Mouse (Mus musculus) right cerebral cortex, adult 18-20 months (tissue): ENCODE data around the gene Mtfr2.

ENCODE experiments used
- DNase-seq: peaks from one replicate; pipeline ENCODE4 v3.0.0; 2022; ENCODE audit warnings: mixed read lengths

The Mtfr2 gene

DNA sequence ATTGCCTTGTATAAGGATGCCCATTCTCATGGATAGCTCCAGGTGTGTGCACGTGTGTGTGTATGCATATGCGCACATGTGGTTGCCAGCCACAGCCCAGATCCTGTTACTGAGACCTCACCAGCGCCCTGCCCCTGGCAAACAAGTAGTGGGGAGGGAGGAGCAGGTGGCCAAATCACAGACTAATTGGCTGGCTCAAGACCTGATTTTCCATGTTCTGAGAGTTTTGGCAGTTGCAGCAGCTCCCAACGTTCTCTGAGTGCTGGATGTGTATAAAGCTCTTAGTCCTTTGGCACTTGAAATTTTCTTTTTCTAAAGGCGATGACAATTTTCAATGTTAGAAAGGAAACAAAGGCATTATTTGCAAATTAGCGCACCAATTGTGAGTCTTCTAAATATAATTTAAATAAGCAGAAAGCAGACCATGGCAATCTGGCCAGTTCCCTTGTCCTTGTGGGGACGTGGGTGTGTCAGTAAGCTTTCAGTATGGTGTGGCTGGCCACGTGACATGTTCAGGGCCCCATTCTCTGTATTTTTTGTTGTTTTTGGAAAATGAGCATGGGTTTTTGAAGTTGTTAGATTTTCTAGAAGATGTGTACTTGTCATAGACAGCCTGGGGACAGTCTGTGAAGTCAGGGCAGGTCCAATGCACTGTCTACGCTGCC is 31.6 kb downstream of the Mtfr2 start:
- no peak for DNase-seq

- peak; percentile 29 for DNase-seq
Measured at GRCm38 (mm10) chr10:20380798-20381197, 33.2 kb downstream of the Mtfr2 start.

GRCm38 (mm10) chr10:20381352-20381751 is 33.8 kb downstream of the Mtfr2 start:
- no peak for DNase-seq

DNA sequence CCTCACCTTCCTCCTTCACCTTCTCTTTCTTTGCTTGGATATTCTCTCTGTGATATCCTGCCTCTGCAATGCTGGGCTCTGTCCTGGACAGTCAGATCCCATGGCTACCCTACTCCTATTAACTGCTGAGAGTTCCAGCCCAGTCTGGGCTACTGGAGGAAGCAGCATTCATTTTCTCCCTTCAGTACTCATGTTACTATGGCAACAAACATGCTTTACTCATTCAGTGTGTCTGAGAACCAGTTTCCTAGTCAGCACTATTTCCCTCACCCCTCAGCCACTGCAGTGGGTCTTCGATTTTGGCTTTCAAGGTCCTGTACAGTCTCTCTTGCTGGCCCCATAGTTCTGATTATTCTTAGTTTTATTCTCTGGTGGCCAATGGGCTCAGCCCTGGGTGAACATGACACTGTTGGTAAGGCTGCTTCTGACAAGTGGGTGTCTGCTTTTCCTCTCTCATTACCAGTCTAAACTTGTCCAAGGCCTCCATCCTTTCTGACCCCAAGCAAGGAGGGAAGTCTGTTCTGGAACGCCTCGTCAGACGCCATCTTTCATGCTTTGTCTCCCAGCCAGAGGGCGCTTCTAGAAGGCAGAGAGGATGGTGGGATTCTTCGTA is 35.3 kb downstream of the Mtfr2 start:
- no peak for DNase-seq

DNA sequence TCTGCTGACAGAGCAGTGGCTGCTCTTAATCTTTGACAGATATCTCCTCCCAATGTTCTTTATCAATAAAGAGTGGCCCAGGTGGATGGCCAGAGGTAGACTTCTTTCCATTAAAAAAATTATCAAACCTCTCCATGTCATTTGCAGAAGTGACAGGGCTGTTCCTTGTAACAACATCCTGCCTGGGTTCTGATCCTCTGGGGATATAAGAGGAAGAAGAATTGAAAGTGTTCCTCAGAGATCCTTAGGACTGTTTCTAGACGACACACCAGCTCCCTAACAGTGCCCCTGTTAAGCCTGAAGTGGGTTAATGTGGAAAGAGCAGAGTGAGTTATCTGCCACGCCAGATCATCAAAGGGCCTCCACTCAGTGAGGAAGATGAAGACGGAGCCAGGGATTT is 43.0 kb downstream of the Mtfr2 start:
- DNase-seq: no peak

DNA sequence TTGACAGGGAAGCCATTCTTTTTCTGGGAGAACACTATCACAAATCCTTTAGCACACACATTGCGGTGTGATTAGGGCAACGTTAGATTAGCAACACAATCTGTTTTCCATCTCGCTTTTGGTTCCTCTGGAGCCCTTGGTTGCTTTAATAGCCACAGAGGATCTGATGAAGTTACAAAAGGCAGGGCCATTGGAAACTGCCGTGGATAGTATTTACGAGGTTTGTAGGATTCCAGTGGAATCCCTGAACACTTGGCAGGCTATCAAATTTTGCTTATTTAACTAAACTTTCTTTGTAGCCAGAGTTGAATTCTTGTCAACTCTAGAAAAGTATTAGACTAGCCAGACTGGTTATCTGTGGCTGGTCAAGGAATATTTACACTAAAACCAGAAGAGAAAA is 47.2 kb downstream of the Mtfr2 start:
- no peak for DNase-seq

- DNase-seq: no peak
Measured at GRCm38 (mm10) chr10:20395778-20396177, 48.2 kb downstream of the Mtfr2 start.

DNA sequence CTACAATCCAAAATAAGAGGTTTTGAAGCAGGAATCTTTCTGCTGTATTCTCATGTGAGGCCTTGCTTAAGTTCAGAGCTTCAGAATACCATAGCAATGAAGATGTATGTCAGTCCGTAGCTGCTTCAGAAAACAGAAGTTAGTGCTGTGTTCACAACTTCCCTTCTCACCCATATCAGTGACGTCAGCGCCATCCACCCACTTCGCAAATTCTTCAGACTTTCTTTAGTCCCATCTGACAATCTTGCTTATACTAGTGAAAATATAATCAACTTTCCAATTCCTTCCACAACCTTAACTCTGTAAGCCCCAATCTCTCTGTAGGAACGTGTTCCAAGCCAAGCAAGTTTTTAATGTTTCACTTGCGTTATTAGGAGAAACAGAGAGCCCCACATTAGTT is 50.7 kb downstream of the Mtfr2 start:
- DNase-seq: peak; percentile 30

- no peak for DNase-seq
Measured at GRCm38 (mm10) chr10:20398641-20399390, 51.2 kb downstream of the Mtfr2 start.

DNA sequence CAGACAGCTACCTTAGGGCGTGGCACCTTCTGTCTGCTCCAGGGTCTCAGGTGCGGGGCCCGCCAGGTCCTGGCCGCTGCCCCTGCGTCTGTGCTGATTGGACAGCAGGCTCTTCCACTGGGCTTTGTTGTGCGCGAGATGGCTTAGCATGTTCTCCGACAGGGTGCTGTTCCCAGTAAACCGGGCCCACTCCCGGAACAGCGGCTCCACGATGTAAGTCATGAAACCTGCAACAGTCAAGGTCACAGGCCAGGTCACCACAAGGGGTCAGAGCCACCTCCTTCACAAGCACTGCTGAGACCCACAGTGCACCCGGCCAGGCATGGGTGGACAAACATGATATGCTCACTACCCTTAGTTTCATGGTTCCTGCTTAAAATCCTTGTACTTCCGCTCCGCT is 52.8 kb downstream of the Mtfr2 start:
- DNase-seq: no peak

DNA sequence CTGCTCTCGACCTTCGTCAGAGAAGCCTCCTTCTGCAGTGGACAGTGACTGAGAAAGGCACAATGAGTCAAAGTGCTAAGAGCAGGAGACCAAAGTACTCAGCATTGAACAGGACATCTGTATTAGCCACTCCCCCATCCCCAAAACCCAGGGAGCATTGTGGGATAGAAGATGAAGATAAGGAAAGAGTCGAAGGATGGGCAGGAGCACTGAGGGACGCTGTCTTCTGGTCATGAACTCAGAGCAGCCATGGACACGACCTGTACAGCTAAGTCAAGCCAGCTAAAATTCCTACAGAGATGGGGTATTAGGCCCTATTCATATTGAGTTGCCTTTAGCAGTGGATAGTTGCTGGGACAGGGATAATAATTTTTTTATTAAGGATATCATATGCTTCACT is 55.4 kb downstream of the Mtfr2 start:
- DNase-seq: no peak

DNA sequence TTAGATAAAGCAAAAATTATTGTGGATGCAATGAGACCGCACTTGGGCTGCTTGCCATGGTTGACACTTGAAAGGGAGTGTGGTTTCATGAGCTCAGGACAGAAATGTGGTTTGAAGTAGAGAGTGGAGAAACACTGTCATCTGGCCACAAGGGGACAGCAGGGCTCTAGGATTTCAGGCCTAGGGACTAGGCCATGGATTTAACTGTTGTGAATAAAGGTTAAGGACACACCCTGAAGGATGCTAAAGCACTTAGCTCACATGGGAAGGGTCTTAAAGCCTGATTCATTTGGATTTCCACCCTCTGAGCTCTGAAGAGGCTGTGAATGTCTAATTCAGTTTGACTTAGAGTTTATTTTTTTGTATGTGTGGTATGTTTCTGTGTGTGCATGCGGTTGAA is 57.9 kb downstream of the Mtfr2 start:
- DNase-seq: no peak

DNA sequence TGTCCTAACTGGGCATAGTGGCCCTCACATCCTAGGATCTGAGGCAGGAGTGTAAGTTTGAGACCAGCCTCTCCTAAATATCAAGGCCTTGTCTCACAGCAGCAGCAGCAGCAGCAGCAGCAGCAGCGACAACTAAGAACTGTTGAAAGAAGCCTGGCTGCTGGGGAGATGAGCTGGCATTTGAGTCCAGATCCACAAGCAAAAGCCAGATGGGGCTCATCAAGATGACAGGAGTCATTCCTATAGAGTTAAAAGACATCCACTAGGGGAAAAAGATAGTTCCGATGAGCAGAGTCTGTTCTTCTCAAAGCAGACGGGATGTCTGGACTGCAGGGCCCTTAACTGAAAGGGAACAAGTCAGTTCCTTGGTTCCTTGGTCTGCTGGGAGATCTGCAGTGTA is 60.8 kb downstream of the Mtfr2 start:
- no peak for DNase-seq

- no peak for DNase-seq
Measured at GRCm38 (mm10) chr10:20409181-20409580, 61.6 kb downstream of the Mtfr2 start.
